Mouse (Mus musculus): ENCODE results near the gene Rpap1.
"Not testable (repeated sequence)": the region's sequence is repeated elsewhere in the genome, so short reads cannot be mapped to it uniquely, and the experiment has no call there.

Gene Rpap1

DNA sequence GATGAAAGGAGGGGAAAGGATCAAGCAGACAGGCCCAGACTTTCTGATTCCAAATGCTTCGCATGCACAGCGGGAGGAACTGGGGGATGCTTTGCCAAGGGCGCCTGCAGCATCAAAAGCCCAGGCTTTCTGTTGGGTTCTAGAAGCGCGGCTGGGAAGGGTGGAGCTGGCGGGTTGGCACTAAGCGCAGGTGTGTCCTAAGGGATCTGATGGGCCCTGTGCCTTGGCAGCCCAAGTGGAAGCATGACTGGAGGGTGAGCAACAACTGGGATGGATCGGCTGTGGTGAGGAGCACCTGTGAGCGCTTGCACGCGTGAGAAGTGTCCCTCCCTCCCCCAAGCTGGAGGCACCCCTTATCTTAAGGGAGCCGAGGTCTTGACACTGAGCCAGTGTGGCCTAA, 50.2 kb downstream of the Rpap1 start:
- DNase-seq, result no peak

GRCm38 (mm10) chr2:119730735-119731134, 56.6 kb downstream of the Rpap1 start:
- DNase-seq, result no peak

DNA sequence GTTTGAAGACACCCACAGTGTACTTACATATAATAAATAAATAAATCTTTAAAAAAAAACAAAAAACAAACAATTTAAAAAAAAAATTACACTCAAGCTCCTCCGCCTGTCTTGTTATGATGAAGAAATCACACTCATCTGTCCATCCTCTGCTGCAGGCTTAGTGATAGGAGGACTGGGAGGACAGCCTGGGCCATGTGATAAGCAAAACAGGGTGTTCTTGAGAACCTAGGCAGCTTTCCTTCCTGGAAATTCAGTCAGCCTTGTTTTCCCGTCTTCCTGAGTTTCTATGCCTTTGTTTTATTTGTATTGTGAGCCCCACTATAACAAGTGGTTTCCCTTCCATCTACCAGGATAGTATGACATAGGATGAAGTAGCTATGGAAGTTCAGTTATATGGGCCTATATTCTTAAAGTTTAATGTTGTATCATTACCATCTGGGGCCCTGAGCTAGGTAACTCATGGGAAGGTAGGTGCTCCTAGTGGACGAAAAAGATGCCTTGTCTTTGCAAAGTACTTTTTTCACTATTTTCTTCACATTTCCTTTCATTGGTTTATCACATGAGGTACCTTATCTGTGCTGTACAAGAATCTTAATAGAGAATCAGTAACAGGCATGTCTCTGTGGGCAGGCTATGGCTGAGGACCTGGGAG, 59.4 kb downstream of the Rpap1 start:
- no peak for DNase-seq

GRCm38 (mm10) chr2:119721070-119721469, 66.3 kb downstream of the Rpap1 start:
- no peak for DNase-seq

DNA sequence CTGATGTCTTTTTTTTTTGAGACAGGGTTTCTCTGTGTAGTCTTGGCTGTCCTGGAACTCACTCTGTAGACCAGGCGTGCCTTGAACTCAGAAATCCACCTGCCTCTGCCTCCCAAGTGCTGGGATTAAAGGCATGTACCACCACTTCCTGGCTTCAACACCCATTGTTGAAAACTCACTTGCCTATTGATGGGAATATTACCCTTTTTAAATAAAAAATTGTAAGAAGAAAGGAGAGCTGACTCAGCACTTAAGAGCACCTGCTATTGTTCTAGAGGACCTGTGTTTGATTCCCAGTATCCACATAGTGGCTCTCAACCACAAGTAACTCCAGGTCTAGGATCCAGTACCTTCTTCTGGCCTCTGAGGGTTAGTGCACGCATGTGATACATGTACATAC, 71.5 kb downstream of the Rpap1 start:
- DNase-seq, result not testable (repeated sequence)

Data from spleen, adult 18-20 months (tissue).